Mouse (Mus musculus): ENCODE results near the gene 1700092M07Rik.

- no peak for TF ChIP-seq CTCF (IDR thresholded peaks at IDR 0.05; ENCODE audit: extremely low read depth, insufficient read length, insufficient replicate concordance, low read depth, low read length)
- TF ChIP-seq POLR2A (IDR thresholded peaks at IDR 0.05; ENCODE audit: low read depth, low read length), result no peak
Observed at GRCm38 (mm10) chr19:8714653-8715481, 25.7 kb upstream of the 1700092M07Rik start.

Data from small intestine, adult 2 months (tissue).